27 mouse cellular contexts compared by ENCODE assay signal in genomic region chr1:71881191-71881590, GRCm38 (mm10).
DNase-seq lines count a peak whose midpoint lies in the region; ATAC-seq and TF ChIP-seq lines count a peak whose summit lies in the region.
"Had no signal": no experiment of that assay in that cellular context is flagged by ENCODE, and none has a peak within 500 bp of the region (broad histone marks: within the 10 kb centered on the region; RNA-seq: fewer than 3 reads in every experiment).

No protein-coding gene starts in this region.

- no peak overlapping the region for H3K4me3 ChIP-seq in lung, embryonic 14.5 days (ENCODE audit: low read depth, low read length)
- H3K4me3 ChIP-seq in lung, adult 2 months (replicated peaks; ENCODE audit: extremely low read depth, low read depth, low read length): no peak overlapping the region
- H3K4me3 ChIP-seq in forebrain, embryonic 16.5 days (replicated peaks; ENCODE audit: low read length): no peak overlapping the region
- H3K4me3 ChIP-seq: hindbrain, embryonic 12.5 days; intestine, embryonic 15.5 days; limb, embryonic 15.5 days; liver, embryonic 13.5 days; midbrain, embryonic 10.5 days; midbrain, embryonic 15.5 days had no signal

- TF ChIP-seq CTCF in lung, embryonic 14.5 days (IDR thresholded peaks at IDR 0.05; ENCODE audit: low read depth): no peak
- no peak for TF ChIP-seq CTCF in lung, adult 2 months (IDR thresholded peaks at IDR 0.05; ENCODE audit: insufficient read depth, low read length)

- H3K27me3 ChIP-seq in lung, embryonic 14.5 days (ENCODE audit: insufficient read depth, low read length): no peaks in the 10 kb centered on the region
- H3K27me3 ChIP-seq in forebrain, embryonic 16.5 days (replicated peaks; ENCODE audit: control insufficient read depth, insufficient read depth, low read length): no peaks in the 10 kb centered on the region
- H3K27me3 ChIP-seq: hindbrain, embryonic 12.5 days; intestine, embryonic 15.5 days; limb, embryonic 15.5 days; liver, embryonic 13.5 days; midbrain, embryonic 15.5 days had no signal

- no peaks in the 10 kb centered on the region; the same call in 1 of the 2 replicates for H3K4me1 ChIP-seq in lung, embryonic 14.5 days (ENCODE audit: insufficient read depth)
- H3K4me1 ChIP-seq in lung, adult 2 months (ENCODE audit: control insufficient read depth, insufficient read depth, low read length): no peaks in the 10 kb centered on the region
- no peaks in the 10 kb centered on the region for H3K4me1 ChIP-seq in forebrain, embryonic 16.5 days (replicated peaks; ENCODE audit: control insufficient read depth, insufficient read depth, low read length)
- H3K4me1 ChIP-seq: intestine, embryonic 15.5 days; midbrain, embryonic 15.5 days had no signal

- no peak for TF ChIP-seq POLR2A in lung, adult 2 months (IDR thresholded peaks at IDR 0.05; ENCODE audit: borderline replicate concordance, extremely low read depth, low read depth, low read length)

- no peak overlapping the region for H3K9ac ChIP-seq in lung, embryonic 14.5 days
- H3K9ac ChIP-seq in forebrain, embryonic 16.5 days (replicated peaks; ENCODE audit: low read depth, low read length): no peak overlapping the region
- H3K9ac ChIP-seq: hindbrain, embryonic 12.5 days; intestine, embryonic 15.5 days; limb, embryonic 15.5 days; liver, embryonic 13.5 days; midbrain, embryonic 15.5 days had no signal

- 61% methylated on average over 4 of the region's 4 CpGs for WGBS in lung, embryonic 14.5 days
- 77% methylated on average over 4 of the region's 4 CpGs for whole genome bisulfite sequencing in lung, adult 2 months
- 67% methylated on average over 4 of the region's 4 CpGs for WGBS in forebrain, embryonic 16.5 days

- H3K27ac ChIP-seq in lung, embryonic 14.5 days (ENCODE audit: low read depth): peak overlapping the region; percentile 31; the same call in 1 of the 2 replicates
- no peak overlapping the region for H3K27ac ChIP-seq in forebrain, embryonic 16.5 days (ENCODE audit: low read length)
- H3K27ac ChIP-seq: hindbrain, embryonic 12.5 days; hindbrain, postnatal 0 days; intestine, embryonic 15.5 days; limb, embryonic 15.5 days; liver, embryonic 13.5 days; midbrain, embryonic 10.5 days; midbrain, embryonic 15.5 days had no signal

- H3K36me3 ChIP-seq in lung, embryonic 14.5 days (ENCODE audit: insufficient read depth): no peaks in the 10 kb centered on the region
- no peaks in the 10 kb centered on the region for H3K36me3 ChIP-seq in forebrain, embryonic 16.5 days (ENCODE audit: control insufficient read depth, insufficient read depth)
- H3K36me3 ChIP-seq: hindbrain, embryonic 12.5 days; intestine, embryonic 15.5 days; limb, embryonic 15.5 days; liver, embryonic 13.5 days; midbrain, embryonic 10.5 days; midbrain, embryonic 15.5 days had no signal

- peak; percentile 72 for DNase-seq in lung, embryonic 14.5 days
- DNase-seq in lung, adult 2 months: no peak
- DNase-seq in Muller cell, postnatal 12 days (ENCODE audit: inconsistent ontology term): peak; percentile 30
- DNase-seq in NIH3T3 (ENCODE audit: low read depth): peak; percentile 40
- DNase-seq in thymus, postnatal 10 days (ENCODE audit: low spot score in 2 of 2): no peak
- DNase-seq in thymus, adult 18-20 months: no peak
- DNase-seq: adrenal gland, postnatal 10 days; B cell, adult 2 months; cerebellum, adult 2 months; cerebellum, postnatal 14 days; gastrocnemius, postnatal 25 days; heart, postnatal 36 days; kidney, adult 2 months; kidney, postnatal 4 days; liver, embryonic 13.5 days; lung, postnatal 10 days; right cerebral cortex, adult 18-20 months; spleen, adult 18-20 months; thymus, postnatal 14 days had no signal

- peak; percentile 70 for ATAC-seq in lung, embryonic 14.5 days (ENCODE audit: insufficient read depth)
- ATAC-seq in forebrain, embryonic 16.5 days: peak; percentile 87
- ATAC-seq: hindbrain, postnatal 0 days; intestine, embryonic 15.5 days; midbrain, embryonic 15.5 days had no signal

- no peak overlapping the region for H3K4me2 ChIP-seq in lung, embryonic 14.5 days
- H3K4me2 ChIP-seq in forebrain, embryonic 16.5 days (ENCODE audit: low read length): no peak overlapping the region
- H3K4me2 ChIP-seq: heart, embryonic 11.5 days; hindbrain, embryonic 12.5 days; intestine, embryonic 15.5 days; limb, embryonic 15.5 days; liver, embryonic 13.5 days; midbrain, embryonic 15.5 days had no signal

- H3K9me3 ChIP-seq in lung, embryonic 14.5 days (ENCODE audit: low read depth, low read length): no peaks in the 10 kb centered on the region
- H3K9me3 ChIP-seq in forebrain, embryonic 16.5 days (ENCODE audit: control insufficient read depth, low read length): no peaks in the 10 kb centered on the region
- H3K9me3 ChIP-seq: hindbrain, embryonic 12.5 days; intestine, embryonic 15.5 days; limb, embryonic 15.5 days; liver, embryonic 13.5 days; midbrain, embryonic 10.5 days; midbrain, embryonic 15.5 days had no signal

Comparison
In these comparisons a context has a peak if more than half of its experiments do, and no peak if none do; other contexts are left out.
1. DNase-seq: peak in lung, embryonic 14.5 days (single experiment), Muller cell, postnatal 12 days (single experiment) and NIH3T3 (single experiment); none in lung, adult 2 months (single experiment), thymus, postnatal 10 days (0 of 2) and thymus, adult 18-20 months (0 of 2).